In the genomic region with DNA sequence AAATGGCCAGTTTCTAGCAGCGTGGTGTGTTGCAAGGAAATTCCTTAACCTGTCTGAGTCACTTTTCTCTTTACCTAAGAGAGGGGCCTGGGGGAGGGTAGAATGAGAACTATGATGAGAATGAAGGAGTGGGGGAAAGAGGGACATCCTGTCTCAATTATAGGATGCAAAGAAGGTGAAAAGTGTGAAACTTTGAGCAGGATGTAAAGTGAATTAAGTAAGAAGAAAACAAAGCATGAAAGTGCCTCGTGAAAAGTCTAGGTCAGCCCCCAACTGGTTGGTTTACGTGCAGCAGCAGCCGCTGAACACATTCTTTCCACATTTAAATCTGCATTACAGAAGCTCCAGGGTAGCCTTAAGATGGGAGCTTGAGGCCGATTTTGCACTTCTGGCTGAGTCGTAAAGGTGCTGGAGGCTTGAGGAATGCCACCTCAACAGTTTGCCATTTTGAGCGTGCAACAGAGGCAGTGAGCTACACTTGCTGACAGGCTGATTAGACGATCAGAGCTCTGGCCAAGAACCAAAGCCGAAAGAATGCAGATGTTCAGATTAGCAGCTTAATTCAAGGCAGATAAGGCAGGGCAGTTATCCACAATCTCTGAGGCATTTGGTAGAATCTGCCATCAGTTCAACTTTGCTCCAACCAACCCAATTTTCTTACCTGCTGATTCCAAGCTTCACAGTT, we compare ENCODE assay signal across 8 mouse cellular contexts. TPM values are rescaled to one million over a fixed set of nuclear protein-coding genes. Genes with fewer than 3 reads are reported as not detected.
DNase-seq lines count a peak whose midpoint lies in the region; ATAC-seq and TF ChIP-seq lines count a peak whose summit lies in the region.

No protein-coding gene starts in this region.

- no peaks in the 10 kb centered on the region; the same call in 1 of the 2 replicates for H3K27me3 ChIP-seq in kidney, embryonic 14.5 days (ENCODE audit: control insufficient read depth, insufficient read depth, low read length)
- H3K27me3 ChIP-seq in intestine, embryonic 14.5 days (replicated peaks; ENCODE audit: control insufficient read depth, insufficient read depth, low read length): no peaks in the 10 kb centered on the region
- no peaks in the 10 kb centered on the region for H3K27me3 ChIP-seq in midbrain, postnatal 0 days (ENCODE audit: insufficient read depth, low read length)
- H3K27me3 ChIP-seq in forebrain, embryonic 11.5 days (ENCODE audit: control insufficient read depth, insufficient read depth, low read length): no peaks in the 10 kb centered on the region; the same call in 1 of the 2 replicates

- TF ChIP-seq CTCF in bone marrow, adult 2 months (IDR thresholded peaks at IDR 0.05; ENCODE audit: control insufficient read depth, insufficient read depth, low read length): no peak
- no peak for TF ChIP-seq CTCF in midbrain, postnatal 0 days (IDR thresholded peaks at IDR 0.05)

- no peaks in the 10 kb centered on the region for H3K9me3 ChIP-seq in kidney, embryonic 14.5 days (ENCODE audit: control insufficient read depth, low read length)
- H3K9me3 ChIP-seq in intestine, embryonic 14.5 days (ENCODE audit: control insufficient read depth, low read length): no peaks in the 10 kb centered on the region
- no peaks in the 10 kb centered on the region for H3K9me3 ChIP-seq in midbrain, postnatal 0 days (ENCODE audit: low read length)
- H3K9me3 ChIP-seq in forebrain, embryonic 11.5 days (ENCODE audit: control insufficient read depth, low read length): no peaks in the 10 kb centered on the region

- WGBS in kidney, embryonic 14.5 days: 26% methylated on average over 9 of the region's 9 CpGs
- 25% methylated on average over 9 of the region's 9 CpGs for WGBS in bone marrow, adult 2 months
- 19% methylated on average over 9 of the region's 9 CpGs for WGBS in intestine, embryonic 14.5 days
- WGBS in midbrain, postnatal 0 days: 18% methylated on average over 9 of the region's 9 CpGs
- WGBS in forebrain, embryonic 11.5 days: 13% methylated on average over 9 of the region's 9 CpGs

- no peaks in the 10 kb centered on the region for H3K36me3 ChIP-seq in kidney, embryonic 14.5 days (ENCODE audit: control insufficient read depth, insufficient read depth, low read length)
- H3K36me3 ChIP-seq in intestine, embryonic 14.5 days (ENCODE audit: control insufficient read depth, insufficient read depth, low read length): no peaks in the 10 kb centered on the region
- H3K36me3 ChIP-seq in midbrain, postnatal 0 days (ENCODE audit: insufficient read depth, low read length): no peaks in the 10 kb centered on the region
- H3K36me3 ChIP-seq in forebrain, embryonic 11.5 days (ENCODE audit: control insufficient read depth, insufficient read depth, low read length): no peaks in the 10 kb centered on the region

- 0 out of 2 replicates have a peak, but pooled peaks have one; percentile 16 for ATAC-seq in kidney, embryonic 14.5 days (ENCODE audit: low FRiP score, low TSS enrichment)
- ATAC-seq in intestine, embryonic 14.5 days (replicated peaks; ENCODE audit: low FRiP score, low TSS enrichment, low read depth): no peak
- ATAC-seq in midbrain, postnatal 0 days (ENCODE audit: low FRiP score): no peak
- no peak for ATAC-seq in forebrain, embryonic 11.5 days (replicated peaks; ENCODE audit: low FRiP score)
- no peak for ATAC-seq in megakaryocyte-erythroid progenitor cell, adult 5-6 weeks (replicated peaks; ENCODE audit: low FRiP score, low TSS enrichment, poor library complexity, severe bottlenecking)

- peak overlapping the region; percentile 32 for H3K4me2 ChIP-seq in kidney, embryonic 14.5 days (replicated peaks; ENCODE audit: low read depth, low read length)
- H3K4me2 ChIP-seq in intestine, embryonic 14.5 days (ENCODE audit: low read length): peak overlapping the region; percentile 41
- peak overlapping the region; percentile 9; the same call in 1 of the 2 replicates for H3K4me2 ChIP-seq in midbrain, postnatal 0 days (ENCODE audit: low read depth, low read length, poor library complexity, severe bottlenecking)
- no peak overlapping the region for H3K4me2 ChIP-seq in forebrain, embryonic 11.5 days (ENCODE audit: low read depth, low read length, severe bottlenecking)

- DNase-seq in kidney, adult 11 months: no peak
- DNase-seq in intestine, embryonic 14.5 days (ENCODE audit: low spot score): peak; percentile 51
- DNase-seq in midbrain, postnatal 0 days (ENCODE audit: low spot score): no peak
- no peak for DNase-seq in left cerebral cortex, adult 18-20 months (ENCODE audit: low spot score in 2 of 2)
- no peak for DNase-seq in forebrain, embryonic 11.5 days (ENCODE audit: low spot score)

- peak overlapping the region; percentile 8; the same call in 1 of the 2 replicates for H3K4me3 ChIP-seq in kidney, embryonic 14.5 days (ENCODE audit: low read length)
- H3K4me3 ChIP-seq in bone marrow, adult 2 months (replicated peaks; ENCODE audit: control insufficient read depth, low read depth, low read length): peak overlapping the region; percentile 24
- H3K4me3 ChIP-seq in intestine, embryonic 14.5 days (ENCODE audit: low read depth, low read length): peak overlapping the region; percentile 24
- no peak overlapping the region for H3K4me3 ChIP-seq in midbrain, postnatal 0 days (ENCODE audit: low read depth, low read length)
- H3K4me3 ChIP-seq in forebrain, embryonic 11.5 days (ENCODE audit: low read depth, low read length): no peak overlapping the region

- H3K4me1 ChIP-seq in kidney, embryonic 14.5 days (ENCODE audit: control insufficient read depth, insufficient read depth, low read length): no peaks in the 10 kb centered on the region
- no peaks in the 10 kb centered on the region for H3K4me1 ChIP-seq in bone marrow, adult 2 months (ENCODE audit: control insufficient read depth, insufficient read depth, low read length)
- H3K4me1 ChIP-seq in intestine, embryonic 14.5 days (replicated peaks; ENCODE audit: control insufficient read depth, insufficient read depth, low read length): no peaks in the 10 kb centered on the region
- H3K4me1 ChIP-seq in midbrain, postnatal 0 days (ENCODE audit: insufficient read depth, low read length): no peaks in the 10 kb centered on the region
- H3K4me1 ChIP-seq in forebrain, embryonic 11.5 days (replicated peaks; ENCODE audit: control insufficient read depth, insufficient read depth, low read length): no peaks in the 10 kb centered on the region

- no peak overlapping the region for H3K9ac ChIP-seq in kidney, embryonic 14.5 days (ENCODE audit: low read depth, low read length)
- no peak overlapping the region for H3K9ac ChIP-seq in intestine, embryonic 14.5 days (ENCODE audit: low read length)
- no peak overlapping the region for H3K9ac ChIP-seq in midbrain, postnatal 0 days (replicated peaks; ENCODE audit: low read length, poor library complexity, severe bottlenecking)
- H3K9ac ChIP-seq in forebrain, embryonic 11.5 days (ENCODE audit: low read length): no peak overlapping the region

- H3K27ac ChIP-seq in kidney, embryonic 14.5 days (ENCODE audit: low read depth, low read length): no peak overlapping the region; the same call in 1 of the 2 replicates
- no peak overlapping the region for H3K27ac ChIP-seq in bone marrow, adult 2 months (ENCODE audit: control insufficient read depth, insufficient read depth, low read depth, low read length, poor library complexity)
- 0 out of 2 replicates have a peak overlapping the region, but pooled peaks have one; percentile 54 for H3K27ac ChIP-seq in intestine, embryonic 14.5 days (ENCODE audit: low read depth)
- no peak overlapping the region for H3K27ac ChIP-seq in midbrain, postnatal 0 days (ENCODE audit: low read depth, low read length)
- no peak overlapping the region for H3K27ac ChIP-seq in forebrain, embryonic 11.5 days (ENCODE audit: low read depth, low read length)

- no peak for TF ChIP-seq POLR2A in bone marrow, adult 2 months (IDR thresholded peaks at IDR 0.05; ENCODE audit: borderline replicate concordance, control insufficient read depth, low read depth, low read length)

RNA-seq across cellular contexts. Expression of gene Cysltr1, which starts 0.8 kb away (rescaled TPM):
- 3.1 and 3.5 TPM in 2 replicates for polyA plus RNA-seq in kidney, embryonic 14.5 days (2014; fragmentation: Nextera tagmentation; extraction: Ambion mirVana)
- polyA plus RNA-seq in bone marrow, adult 2 months (2011; ENCODE audit: insufficient read depth, insufficient read length, low replicate concordance, missing spikeins): 1.4 TPM in 1 of 2 replicates, not detected in the other
- 3.5 and 4.0 TPM in 2 replicates for polyA plus RNA-seq in intestine, embryonic 14.5 days (2014; fragmentation: Nextera tagmentation; extraction: Ambion mirVana)
- total RNA-seq in midbrain, postnatal 0 days (2014; rRNA removed): 0.33 and 0.44 TPM in 2 replicates
- 0.23 and 0.47 TPM in 2 replicates for polyA plus RNA-seq in midbrain, postnatal 0 days (2015; fragmentation: Nextera tagmentation; extraction: Ambion mirVana)
- total RNA-seq in left cerebral cortex, adult 18-20 months (2021): under 1 TPM; 0.59 to 0.79 TPM
- polyA plus RNA-seq in forebrain, embryonic 11.5 days (2014; fragmentation: Nextera tagmentation; extraction: Ambion mirVana): 0.21 TPM in 1 of 2 replicates, not detected in the other
- total RNA-seq in megakaryocyte-erythroid progenitor cell, adult 5-6 weeks (2014; fragmentation: Nextera tagmentation): not detected in 2 replicates
- total RNA-seq in megakaryocyte-erythroid progenitor cell, adult 5-6 weeks (2017): 0.08 and 1.2 TPM in 2 replicates

RNA-seq across cellular contexts. Expression of gene Gm5127, which starts 19.7 kb away (rescaled TPM):
- polyA plus RNA-seq in kidney, embryonic 14.5 days (2014; fragmentation: Nextera tagmentation; extraction: Ambion mirVana): 1.3 and 1.9 TPM in 2 replicates
- polyA plus RNA-seq in bone marrow, adult 2 months (2011; ENCODE audit: insufficient read depth, insufficient read length, low replicate concordance, missing spikeins): 1.3 TPM in 1 of 2 replicates, not detected in the other
- not detected in 2 replicates for polyA plus RNA-seq in intestine, embryonic 14.5 days (2014; fragmentation: Nextera tagmentation; extraction: Ambion mirVana)
- 0.14 and 0.33 TPM in 2 replicates for total RNA-seq in midbrain, postnatal 0 days (2014; rRNA removed)
- polyA plus RNA-seq in midbrain, postnatal 0 days (2015; fragmentation: Nextera tagmentation; extraction: Ambion mirVana): 0.25 and 0.47 TPM in 2 replicates
- under 1 TPM in 1 of 2 experiments, not detected in 1; 0.63 TPM for total RNA-seq in left cerebral cortex, adult 18-20 months (2021)
- polyA plus RNA-seq in forebrain, embryonic 11.5 days (2014; fragmentation: Nextera tagmentation; extraction: Ambion mirVana): 0.83 and 1.2 TPM in 2 replicates
- total RNA-seq in megakaryocyte-erythroid progenitor cell, adult 5-6 weeks (2014; fragmentation: Nextera tagmentation): not detected in 2 replicates
- not detected in 2 replicates for total RNA-seq in megakaryocyte-erythroid progenitor cell, adult 5-6 weeks (2017)

Comparison
In these comparisons a context has a peak if more than half of its experiments do, and no peak if none do; other contexts are left out.
1. H3K4me3 ChIP-seq: peak in kidney, embryonic 14.5 days (single experiment), bone marrow, adult 2 months (single experiment) and intestine, embryonic 14.5 days (single experiment); none in midbrain, postnatal 0 days (single experiment) and forebrain, embryonic 11.5 days (single experiment).